Mouse (Mus musculus) liver, adult (tissue): ENCODE data around the gene Olfr985.

Experiments used
- GATA4 ChIP-seq: IDR thresholded peaks from 2 replicates; pipeline ENCODE4 v1.6.1; 2014; ENCODE audit warnings: mild to moderate bottlenecking, low read length; ENCODE audit not compliant: insufficient replicate concordance

Olfr985 gene

DNA sequence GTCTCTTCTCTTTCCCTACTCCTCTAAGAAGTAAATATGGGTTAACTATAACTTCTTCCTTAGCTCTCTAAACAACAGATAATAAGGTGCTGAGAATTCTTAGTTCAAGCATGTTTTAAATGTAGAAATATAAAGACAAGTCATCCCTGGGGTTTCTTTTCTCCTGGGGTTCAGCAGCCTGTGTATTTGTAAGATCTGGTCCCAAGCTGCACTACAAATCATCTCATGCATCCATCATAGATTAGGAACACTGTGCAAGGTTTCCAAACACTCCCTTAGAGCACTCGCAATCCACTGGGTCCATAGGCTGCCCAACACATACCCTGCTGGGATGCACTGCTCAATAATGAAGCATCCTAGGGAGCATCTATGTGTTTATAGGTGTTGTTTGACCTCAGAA is at the start of gene Olfr985:
TSS of gene Olfr985 (minus strand) at position 101 of the 400 bp plus-strand sequence.
- TF ChIP-seq GATA4: no peak

DNA sequence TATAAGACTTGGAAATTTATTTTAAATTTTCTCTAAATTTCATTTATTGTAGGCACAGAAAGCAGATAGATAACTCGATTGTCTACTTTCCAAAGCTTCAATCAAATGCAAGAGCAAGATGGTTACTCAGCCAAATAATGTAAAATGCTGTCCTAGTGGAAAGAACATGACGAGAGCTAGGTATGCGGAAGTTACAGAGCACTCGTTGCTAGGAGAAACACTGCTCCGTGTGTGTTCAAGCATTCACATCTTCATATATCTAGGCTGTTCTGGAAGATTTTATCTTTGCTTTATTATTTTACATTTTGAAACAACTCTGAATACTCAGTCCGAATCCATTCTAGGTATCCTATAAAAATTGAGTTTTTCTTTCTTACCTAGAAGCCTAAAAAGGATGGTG is 47.0 kb upstream of the Olfr985 start:
- no peak for TF ChIP-seq GATA4

DNA sequence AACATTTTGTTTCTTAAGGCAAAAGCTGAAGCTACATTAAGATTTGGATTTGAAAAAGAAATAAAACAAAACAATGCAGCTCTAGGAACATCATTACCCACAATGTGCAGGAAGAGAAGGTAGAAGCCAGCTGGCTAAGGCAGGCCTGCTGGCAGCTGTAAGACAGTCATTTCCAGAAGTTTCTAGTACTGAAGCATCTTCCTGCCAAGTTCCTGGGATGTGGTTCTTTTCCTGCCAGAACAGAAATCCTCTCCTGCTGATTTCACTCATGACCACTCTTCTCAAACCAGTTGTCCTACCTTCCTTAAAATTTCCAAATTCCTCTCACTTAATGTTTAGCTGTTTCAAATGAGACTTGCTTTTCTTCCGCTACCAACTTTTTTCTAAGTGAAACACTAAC is 36.5 kb upstream of the Olfr985 start:
- TF ChIP-seq GATA4: no peak

DNA sequence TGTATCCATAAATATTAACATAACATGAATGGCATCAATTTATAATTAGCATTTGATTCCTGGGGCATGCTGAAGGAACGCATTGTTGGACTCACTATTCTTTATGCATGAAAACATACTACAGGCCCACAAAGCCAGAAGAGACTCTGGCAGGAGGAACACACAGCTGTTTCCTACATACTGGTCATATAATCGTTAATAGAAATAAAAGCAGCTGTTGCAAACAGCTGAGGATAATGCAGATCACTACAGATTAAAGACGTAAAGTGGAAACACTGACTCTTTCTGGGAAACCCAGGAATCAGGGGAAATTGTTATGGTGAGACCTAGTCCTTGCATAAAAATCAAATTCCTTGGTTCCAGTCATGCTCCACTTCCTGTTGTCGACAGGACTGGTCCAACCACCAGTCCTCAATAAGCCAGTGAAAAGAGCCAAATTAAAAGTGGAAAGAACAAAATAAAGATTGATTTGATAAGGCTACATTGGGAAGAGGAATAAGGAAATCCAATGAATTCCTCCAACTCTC is 25.2 kb upstream of the Olfr985 start:
- TF ChIP-seq GATA4: no peak

DNA sequence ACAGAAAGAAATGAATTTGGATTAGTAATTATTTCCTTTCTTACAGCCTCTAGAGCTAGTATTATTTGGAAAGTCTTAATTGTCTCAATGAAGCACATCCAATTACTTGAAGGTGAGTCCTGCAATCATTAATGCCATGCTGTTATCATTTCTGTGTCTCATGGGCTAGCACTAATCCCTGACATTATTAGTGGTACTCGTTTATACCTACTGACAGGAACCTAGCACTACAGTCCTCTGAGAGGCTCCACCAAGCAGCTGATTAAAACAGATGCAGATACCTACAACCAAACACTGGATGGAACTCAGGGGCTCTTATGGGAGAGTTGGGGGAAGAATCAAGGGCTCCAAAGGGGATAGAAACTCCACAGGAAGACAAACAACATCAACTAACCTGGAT is 11.6 kb upstream of the Olfr985 start:
- no peak for TF ChIP-seq GATA4

DNA sequence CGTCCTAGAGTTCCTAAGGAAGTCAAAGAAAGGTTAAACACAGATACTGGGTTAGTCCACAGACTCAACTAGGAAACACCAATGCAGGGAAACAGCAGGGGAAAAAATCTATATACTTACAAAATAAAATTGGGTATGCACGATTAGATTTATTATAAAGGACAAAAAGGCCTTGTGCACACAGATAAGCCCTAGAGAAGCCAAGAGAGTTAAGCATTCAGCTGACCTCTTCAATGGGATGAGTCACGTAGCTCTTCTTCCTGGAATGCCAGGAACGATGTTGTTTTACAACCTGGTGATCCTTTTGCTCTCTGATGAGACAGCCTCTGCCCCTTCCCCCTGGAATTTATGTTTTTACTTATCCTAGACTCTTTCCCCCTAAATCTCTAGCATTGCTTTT is 9.5 kb upstream of the Olfr985 start:
- TF ChIP-seq GATA4: no peak

DNA sequence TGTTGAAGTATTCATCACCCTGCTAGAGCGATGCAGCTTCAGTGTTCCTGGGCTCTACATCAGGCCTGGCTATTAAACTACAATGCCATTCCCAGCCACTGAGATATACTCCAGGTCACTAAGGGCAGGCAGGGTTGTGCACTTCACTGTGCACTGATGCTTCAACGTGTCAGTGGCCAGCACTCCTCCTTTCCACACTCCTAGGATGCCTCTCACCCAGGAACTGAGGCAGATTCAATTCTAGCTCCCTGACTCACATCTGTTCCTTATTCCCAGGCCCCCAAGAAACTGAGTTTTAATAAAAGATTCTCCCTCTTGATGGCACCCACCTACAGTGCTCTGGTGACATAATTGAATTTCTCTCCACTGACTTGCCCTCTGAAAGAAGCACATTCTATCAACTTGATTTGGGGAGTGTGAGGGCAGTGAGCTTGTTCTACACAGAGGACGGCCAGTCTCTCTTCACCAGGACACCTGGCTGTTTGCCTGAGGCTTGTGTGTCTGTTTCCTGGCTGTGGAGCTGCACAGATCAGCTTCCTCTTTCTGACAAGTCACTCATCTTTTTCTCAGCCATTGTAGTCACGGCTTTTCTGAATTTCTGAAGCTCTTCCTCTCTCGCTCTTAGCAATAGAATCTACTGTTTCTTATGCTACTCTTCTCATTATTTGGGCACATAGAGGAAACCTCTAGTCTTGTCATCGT is 7.2 kb upstream of the Olfr985 start:
- TF ChIP-seq GATA4: no peak

DNA sequence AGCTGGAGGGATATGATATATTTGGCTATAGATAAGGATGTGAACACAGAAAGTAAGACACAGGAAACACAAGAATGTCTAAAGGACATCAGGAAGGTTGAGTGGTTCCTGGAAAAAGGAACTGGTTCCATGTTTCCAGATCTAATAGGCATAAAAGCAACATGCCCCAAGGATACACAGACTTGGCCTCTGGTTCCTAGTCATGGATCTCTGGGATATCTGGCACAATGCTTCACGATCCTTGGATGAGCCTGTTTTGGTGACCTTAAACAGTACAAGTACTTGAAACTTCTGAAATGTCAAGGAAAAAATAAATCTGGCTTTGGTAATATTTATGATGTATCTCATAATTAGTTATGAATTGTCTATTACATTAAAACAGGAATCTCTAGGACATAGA is 572 bp upstream of the Olfr985 start:
- no peak for TF ChIP-seq GATA4

DNA sequence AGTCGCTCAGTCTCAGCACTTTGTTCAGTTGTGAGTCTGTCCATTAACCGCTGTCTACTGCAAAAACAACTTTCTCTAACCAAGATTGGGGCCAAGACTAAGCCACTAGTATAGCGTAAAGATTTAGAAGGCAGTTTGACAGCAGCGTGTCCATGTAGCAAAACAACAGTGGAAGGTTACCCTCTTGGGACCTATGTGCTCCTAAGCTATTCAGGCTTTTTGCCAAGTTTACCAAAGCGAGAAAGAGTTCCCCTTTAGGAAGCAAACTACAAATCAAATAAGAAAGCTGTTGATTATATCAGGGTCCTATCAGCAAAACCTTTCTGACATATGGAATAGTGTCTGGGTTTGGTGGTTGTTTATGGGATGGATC is 12.7 kb downstream of the Olfr985 start:
- no peak for TF ChIP-seq GATA4

DNA sequence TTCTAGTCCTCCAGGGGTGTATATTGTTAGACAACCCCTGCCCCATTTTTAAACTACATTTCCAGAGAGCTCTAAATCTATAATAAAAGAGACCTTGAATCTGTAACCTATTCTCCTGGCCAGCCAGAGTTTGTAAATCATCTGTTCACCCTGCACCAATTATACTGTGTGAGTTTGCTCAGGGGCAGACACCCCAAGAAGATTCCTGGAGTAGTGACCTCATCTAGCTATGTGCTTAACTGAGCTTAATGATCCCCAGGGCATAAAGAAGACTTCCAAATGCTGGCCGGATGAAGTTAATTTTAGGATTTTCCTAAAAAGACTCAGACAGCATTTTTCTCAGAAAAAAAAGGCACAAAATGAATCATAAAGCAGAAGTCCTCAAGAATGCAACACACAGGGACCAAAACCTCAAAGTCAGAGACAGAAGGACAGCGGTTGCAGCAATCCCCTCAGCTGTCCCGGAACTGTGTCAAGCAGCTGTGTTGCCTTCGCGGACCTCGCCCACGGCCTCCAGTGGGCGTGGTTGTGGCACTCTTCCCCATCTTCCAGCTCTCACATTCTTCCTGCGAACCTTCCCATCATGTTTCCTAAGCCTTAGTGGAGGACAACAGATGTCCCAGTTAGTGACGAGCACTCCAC is 13.2 kb downstream of the Olfr985 start:
- TF ChIP-seq GATA4: no peak

DNA sequence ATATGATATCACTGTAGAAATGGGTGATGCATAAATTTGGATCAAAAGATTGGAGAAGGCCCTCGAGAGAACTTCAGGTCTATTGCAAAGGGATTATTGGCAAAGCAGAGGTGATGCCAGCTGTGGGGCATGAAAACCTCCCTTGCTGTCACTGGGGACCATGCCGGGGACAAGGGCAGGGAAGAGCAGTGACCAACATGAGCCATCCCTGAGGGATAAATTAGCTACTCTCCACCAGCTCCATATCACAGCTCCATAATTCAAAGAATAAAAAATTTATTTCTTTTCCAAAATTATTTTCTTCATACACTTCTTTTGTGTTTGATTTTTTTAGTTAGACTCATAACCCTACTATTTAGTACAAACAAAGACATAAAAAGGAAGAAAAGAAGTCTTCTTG is 15.9 kb downstream of the Olfr985 start, which contains the start of gene Olfr984:
TSS of gene Olfr984 (minus strand) at position 101 of the 400 bp plus-strand sequence.
- TF ChIP-seq GATA4: no peak

DNA sequence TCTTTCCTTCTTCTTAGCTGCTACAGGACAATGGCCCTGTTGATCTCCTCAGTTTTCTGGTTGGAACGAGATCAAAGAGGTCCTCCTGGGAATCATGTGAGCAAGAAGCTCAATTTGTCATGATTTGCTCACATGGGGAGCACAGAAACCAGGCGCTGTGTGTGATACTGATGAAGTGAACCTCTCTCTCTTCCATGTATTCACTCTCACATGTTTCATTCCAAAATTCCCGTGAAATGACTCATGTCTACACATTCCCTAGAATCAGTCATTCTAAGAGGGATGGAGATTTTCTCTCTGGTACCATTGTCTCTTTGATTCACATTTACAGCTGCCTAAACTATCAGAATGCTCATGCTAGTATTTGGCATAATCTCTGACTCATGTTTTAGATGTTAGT is 35.2 kb downstream of the Olfr985 start:
- TF ChIP-seq GATA4: no peak

DNA sequence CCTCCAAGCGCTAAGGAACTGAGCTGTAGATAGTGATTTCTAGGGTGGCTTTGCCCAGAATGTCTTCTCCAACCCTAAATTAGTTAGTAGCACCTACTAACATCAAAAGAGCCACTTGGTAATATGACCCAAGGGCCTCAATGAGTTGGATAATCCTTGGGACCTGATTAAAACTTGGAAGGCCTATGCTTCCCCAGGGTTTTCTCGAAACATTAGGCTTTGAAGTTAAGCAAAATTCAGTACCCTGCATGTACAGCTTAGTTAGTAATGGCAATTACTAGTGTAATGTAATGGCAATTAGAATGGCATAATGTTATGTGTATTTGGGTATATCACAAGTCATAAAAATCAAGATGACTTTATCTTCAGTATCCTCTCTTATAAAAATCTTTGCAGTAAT is 36.5 kb downstream of the Olfr985 start, which contains the start of gene Olfr983:
TSS of gene Olfr983 (minus strand) at position 101 of the 400 bp plus-strand sequence.
- TF ChIP-seq GATA4: no peak
